Mouse (Mus musculus) gastrocnemius, adult 18-20 months (tissue): ENCODE measurements around the gene Armc5. TPM values are rescaled to one million over a fixed set of nuclear protein-coding genes. Genes with fewer than 3 reads are reported as not detected.

ENCODE experiments used
- DNase-seq: peaks from one replicate; pipeline ENCODE4 v3.0.0; 2021; ENCODE audit warnings: low spot score
- long read RNA-seq, 2 experiments: library from polyadenylated mRNA; stranded (forward); transcript quantifications; one replicate each; pipeline ENCODE4 v2.0.0; 2021
- total RNA-seq, 2 experiments: library from RNA; stranded (reverse); gene quantifications; 2 replicates each; pipeline ENCODE4 v1.2.3; 2021

Gene Armc5
- total RNA-seq, result 1 to 10 TPM; 8.3 to 9.0 TPM
- long read RNA-seq, experiment 1, transcript Armc5-201 (6 exons, 3,834 nt), result major isoform, 22 of 24 reads
- long read RNA-seq, experiment 1, partial matches to known transcripts, result 2 of 24 reads
- long read RNA-seq, experiment 1, other reads (novel, unspliced or antisense), result 0 of 24 reads
- long read RNA-seq, experiment 2, transcript Armc5-201 (6 exons, 3,834 nt), result major isoform, 10 of 13 reads
- long read RNA-seq, experiment 2, partial matches to known transcripts, result 2 of 13 reads
- long read RNA-seq, experiment 2, other reads (novel, unspliced or antisense), result 1 of 13 reads

DNA sequence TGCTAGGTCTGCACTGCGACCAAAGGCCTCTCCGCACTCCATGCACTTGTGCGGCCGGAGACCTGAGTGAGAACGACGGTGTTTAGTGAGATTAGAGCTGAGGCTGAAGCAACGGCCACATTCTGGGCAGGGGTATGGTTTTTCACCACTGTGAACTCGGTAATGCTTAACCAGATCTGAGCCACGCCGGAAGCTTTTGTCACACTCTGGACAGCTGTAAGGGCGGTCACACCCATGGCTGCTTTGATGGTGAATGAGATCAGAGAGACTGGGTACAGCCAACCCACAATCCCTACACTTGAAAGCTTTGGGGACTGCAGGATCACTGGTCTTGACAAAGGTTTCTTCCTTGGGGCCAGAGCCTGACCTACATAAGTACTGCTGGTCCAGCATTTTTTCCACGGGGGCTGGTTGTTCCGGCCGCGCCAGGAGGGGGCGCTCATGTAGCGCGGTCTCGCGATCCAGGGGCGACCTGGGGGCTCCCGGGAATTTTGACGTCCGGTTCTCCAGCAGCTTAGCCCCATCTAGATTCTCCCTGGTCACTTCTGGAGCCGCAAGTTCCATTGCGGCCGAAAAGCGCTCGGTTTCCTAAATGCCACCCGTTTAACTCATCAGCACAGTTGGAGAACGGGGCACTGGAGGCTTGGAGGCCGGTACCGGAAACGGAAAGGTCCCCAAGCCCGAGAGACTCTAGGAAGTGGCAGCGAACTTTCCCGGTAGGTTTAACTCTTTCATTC, at the start of gene Armc5:
Gene Armc5 (plus strand): TSS at position 487 of the 737 bp plus-strand sequence.
- peak; percentile 86 for DNase-seq

DNA sequence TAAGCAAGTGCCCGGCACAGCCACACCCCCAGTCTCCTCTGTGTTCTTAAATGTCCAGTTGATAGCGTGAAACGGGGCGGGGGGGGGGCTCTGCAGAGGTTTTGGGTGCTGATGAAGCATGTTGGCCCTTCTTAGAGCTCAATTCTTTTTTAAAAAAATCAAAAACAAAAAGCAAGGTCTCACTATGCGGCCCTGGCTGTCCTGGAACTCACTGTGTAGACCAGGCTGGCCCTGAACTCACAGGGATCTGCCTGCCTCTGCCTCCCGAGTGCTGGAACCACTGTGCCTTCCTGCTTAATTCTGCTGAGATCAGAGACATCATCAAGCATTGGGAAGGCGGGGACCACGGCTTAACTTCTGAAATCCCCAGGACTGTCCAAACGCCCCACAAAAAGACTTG, 35.5 kb upstream of the Armc5 start:
- no peak for DNase-seq

GRCm38 (mm10) chr7:128203071-128203470, 34.1 kb upstream of the Armc5 start:
- no peak for DNase-seq

DNA sequence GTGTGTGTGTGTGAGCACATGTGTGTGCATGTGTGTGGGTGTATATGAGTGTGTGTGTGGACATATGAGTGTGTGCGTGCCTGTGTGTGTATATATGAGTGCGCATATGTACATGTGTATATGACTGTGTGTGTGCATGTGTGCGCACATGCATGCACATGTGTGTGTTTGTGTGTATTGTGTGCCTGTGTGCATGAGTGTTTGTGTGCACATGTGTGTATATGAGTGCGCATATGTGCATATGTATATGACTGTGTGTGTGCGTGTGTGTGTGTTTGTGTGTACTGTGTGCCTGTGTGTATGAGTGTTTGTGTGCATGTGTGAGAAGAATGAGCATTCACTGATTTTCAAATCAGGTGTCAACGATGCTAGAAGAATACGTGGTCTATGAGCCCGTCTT, 33.0 kb upstream of the Armc5 start:
- no peak for DNase-seq

DNA sequence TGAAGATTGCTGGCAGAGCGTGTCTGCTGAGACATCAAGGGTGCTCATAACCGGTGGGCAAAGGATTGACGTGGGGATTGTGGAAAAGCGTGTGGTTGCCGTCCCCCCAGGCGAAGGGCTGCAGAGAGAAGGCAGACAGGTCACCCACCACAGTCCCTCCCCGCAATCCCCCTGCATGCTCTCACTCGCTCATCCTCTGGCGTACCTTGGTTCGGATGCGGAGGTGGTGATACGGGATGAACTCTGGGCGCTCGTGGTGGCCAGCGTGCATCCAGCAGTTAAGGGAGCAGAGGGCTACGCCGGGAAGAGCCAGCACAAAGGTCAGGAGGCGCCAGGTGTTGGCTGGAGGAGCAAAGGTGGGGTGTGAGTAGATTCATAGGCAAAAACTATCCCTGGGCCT, 31.4 kb upstream of the Armc5 start:
- no peak for DNase-seq

DNA sequence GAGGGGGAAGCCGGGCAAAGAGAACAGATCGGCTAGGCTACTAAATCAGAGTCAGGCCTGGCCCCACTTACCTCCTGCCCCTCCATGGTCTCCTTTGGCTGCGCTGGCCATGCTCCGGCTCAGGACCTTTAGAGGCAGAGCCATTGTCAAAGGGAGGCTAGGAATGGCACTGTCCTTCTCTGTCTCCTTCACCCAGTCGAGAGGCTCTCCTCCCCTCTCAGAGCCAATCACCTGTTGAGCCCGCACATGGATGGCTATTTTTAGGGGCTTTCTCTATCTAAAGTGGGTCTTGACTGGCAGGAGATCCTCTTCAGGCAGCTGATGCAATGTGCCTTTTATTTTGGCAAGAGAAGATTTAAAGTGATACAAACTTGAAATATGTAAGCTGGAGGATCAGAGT, 31.0 kb upstream of the Armc5 start, which contains the start of gene Cox6a2:
Gene Cox6a2 (minus strand): TSS at position 236 of the 400 bp plus-strand sequence.
- DNase-seq, result peak; percentile 80

DNA sequence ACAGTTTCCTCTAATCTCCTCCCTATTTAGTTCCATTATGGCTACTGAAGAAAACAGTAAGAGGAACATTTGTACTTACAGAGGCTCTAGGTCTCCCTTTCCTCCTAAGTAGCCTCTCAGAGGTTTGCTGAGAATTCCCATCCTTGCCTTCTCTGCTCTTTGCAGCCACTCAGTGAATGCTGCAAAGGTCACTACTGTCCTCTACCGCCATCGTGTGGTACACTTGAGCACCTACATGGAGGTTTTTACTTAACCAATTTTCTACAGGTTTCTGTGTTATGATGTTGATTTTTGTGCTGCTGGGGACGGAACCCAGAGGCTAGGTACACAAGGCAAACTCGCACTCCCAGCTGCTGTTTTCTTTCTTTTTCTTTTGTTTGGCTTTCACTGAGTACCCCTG, 29.0 kb upstream of the Armc5 start:
- DNase-seq, result peak; percentile 66

GRCm38 (mm10) chr7:128209826-128210225, 27.3 kb upstream of the Armc5 start:
- DNase-seq, result no peak

DNA sequence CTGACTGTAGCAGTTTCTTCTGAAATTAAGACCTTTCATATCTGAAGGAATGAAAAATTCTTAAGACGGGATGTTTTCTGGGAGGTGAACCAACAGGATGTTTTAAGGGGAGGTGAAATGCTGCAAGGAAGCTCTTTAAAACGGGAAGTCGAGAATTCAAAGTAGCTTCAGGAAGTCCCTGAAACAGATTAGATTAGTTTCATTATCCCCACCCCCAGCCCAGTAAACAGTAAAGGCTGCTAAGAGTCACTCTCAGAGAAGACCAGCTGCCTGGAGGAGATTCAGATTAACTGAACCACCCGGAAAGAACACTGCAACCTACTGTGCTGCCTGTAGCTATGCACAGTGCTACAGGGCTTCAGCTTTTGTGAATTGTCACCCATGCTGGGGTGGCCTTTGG, 17.2 kb upstream of the Armc5 start:
- DNase-seq, result no peak

DNA sequence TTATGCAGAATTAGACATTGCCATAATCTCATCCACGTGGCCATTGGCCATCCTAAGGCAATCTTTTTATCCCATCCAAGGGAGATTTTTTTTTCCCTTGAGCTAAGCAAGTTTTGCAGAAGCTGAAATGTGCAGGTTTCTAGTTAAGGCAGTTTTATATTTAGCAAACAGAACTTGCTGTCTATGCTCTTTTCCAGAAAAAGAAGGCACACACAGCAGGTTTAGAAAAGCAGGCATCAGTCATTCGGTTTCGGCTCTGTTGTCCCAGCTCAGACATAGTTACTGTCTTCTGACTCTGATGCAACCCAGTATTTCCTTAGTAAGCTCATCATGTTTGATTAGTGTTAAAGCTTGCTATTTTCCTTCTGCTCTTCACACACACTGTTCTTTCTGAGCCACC, 16.2 kb upstream of the Armc5 start:
- no peak for DNase-seq

GRCm38 (mm10) chr7:128231741-128232140, 5.4 kb upstream of the Armc5 start:
- no peak for DNase-seq

DNA sequence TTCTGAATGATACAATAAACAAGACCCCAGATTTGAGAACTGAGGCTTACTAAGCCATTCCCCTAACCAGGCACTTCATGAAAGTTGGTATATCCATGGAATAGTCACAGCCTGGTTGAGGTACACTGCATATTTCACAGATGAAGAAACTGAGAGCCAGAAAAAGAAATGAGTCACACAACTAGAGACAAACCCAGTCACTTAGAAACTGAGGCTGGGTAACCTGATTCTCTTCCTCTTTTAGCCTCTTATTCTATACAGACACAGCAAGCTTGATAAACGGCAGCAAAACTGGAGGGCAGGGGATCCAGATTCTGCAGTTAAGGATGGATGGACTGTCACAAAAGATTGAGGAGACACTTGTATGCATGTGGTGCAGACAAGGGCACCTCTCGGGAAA, 2.3 kb upstream of the Armc5 start:
- no peak for DNase-seq

DNA sequence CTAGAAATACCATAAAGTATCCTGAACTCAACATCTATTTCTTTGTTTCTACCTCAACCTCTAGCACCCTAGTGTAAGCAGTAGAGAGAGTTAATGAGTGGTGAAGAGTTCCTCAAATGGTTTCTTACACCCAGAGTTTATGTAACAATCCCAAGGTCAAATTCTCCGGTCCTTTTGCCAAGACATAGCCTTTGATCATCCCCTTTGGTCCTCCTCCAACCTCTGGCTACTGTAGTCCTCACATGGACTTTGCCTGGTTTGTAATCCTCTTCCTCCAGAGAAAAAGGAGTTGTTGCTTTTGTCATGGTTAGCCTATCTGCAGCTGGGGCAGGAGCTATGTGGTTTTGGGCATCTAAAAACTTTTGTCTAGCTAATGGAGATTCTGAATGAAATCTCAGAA, 1.7 kb upstream of the Armc5 start:
- no peak for DNase-seq

- no peak for DNase-seq
These were observed 716 bp upstream of the Armc5 start for GRCm38 (mm10) chr7:128236426-128236825.

DNA sequence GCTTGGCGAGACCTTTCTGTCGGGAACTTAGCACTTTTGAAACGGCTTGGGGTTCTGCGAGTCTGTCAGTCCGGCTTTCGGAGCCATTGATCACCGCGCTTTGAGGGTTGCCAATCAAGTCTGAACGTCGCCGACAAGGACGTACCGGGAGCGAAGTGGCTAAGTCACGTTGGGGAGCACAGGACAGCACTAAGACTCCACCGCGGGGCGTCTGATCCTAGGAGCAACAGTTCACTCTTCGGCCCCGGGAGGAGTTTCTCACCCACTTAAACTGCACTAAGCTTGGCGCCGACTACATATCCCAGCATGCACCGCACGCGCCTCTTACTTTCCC, 418 bp downstream of the Armc5 start:
- DNase-seq, result no peak

DNA sequence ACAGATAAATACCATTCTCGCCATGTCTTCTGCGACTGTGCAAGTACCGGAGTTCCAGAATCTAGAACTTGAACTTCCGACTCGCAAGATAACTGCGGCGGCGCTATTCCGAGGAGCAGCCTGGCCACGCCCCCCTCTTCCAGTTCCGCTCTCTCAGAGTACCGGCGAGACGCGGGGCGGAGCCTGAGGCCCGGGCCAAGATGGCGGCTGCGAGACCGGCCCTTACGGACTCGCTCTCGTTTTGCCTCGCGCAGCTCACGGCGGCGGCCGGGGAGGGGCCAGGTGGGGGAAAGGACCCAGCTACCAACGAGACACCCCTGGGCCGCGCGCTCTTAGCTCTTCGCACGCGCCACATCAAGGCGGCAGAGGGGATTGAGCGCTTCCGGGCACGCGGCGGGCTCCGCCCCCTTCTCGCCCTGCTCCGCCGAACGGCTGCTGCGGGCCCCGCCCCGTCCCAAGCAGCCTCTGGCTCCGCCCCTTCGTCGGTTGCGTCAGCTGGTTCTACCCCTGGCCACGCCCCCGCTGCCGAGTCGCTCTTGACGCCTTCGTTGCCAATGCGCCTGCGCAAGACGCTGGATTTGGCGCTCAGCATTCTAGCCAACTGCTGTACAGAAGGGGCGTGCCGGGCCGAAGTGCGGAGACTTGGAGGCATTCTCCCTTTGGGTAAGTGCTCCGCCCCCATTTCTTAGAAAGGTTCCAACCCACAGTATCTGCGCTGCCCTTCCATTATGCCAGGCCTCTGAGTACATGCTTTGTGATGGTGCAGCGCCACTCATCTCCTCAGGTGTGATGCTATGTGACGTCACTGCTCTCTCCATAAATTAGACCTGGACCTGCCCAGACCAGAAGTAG, 1.0 kb downstream of the Armc5 start, which contains the start of gene 9130023H24Rik:
Gene 9130023H24Rik (minus strand): TSS at position 105 of the 852 bp plus-strand sequence.
- peak; percentile 100 for DNase-seq

DNA sequence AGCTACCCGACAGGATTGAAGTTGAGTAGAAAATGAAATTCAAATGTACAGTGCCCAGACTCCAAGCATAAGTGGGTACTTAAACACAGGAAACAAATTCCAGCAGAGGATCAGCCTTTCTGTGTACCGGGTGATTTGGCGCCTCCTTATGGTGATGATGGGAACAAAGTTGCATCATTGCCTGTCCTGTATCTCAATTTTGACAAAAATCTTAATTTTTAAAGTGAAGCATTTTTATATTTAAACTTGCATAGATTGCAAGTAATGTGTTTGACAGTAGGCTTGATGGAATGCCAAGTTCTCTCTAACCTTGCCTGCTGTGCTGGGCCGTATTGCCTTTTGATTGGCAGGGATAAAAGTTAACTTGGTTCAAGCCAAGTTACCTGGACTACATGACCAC, 1.8 kb downstream of the Armc5 start:
- no peak for DNase-seq

- no peak for DNase-seq
These were observed 3.1 kb downstream of the Armc5 start for GRCm38 (mm10) chr7:128240131-128240784.

- DNase-seq, result no peak
These were observed 5.2 kb downstream of the Armc5 start for GRCm38 (mm10) chr7:128242331-128242730.

GRCm38 (mm10) chr7:128243921-128244320, 6.8 kb downstream of the Armc5 start:
- no peak for DNase-seq

GRCm38 (mm10) chr7:128244410-128245025, 7.4 kb downstream of the Armc5 start:
- DNase-seq, result no peak
